ENCODE assay signal across 8 mouse cellular contexts in the genomic region with DNA sequence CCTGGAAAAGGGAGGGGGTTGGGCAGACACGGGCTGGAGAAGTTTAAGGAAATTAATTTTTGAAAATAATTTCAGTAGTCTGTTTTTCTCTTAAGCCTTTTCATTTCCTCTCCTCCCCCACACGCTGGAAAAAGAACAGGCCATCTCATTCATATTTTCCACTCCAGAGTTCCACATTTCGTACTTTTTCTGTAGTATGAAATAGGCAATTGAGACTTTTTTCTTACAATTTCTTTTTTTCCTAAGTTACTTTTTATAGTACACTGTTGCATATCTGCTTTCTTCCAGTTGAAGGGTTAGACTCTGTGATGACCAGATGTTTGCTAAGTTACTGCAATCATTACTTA. TPM values are rescaled to one million over a fixed set of nuclear protein-coding genes. Genes with fewer than 3 reads are reported as not detected.
DNase-seq lines count a peak whose midpoint lies in the region; ATAC-seq and TF ChIP-seq lines count a peak whose summit lies in the region.

No protein-coding gene starts in this region.

- 1% methylated on average over 3 of the region's 3 CpGs for WGBS in heart, adult 2 months
- WGBS in liver, embryonic 12.5 days (ENCODE audit: insufficient replicate concordance), result 5% methylated on average over 3 of the region's 3 CpGs
- WGBS in stomach, postnatal 0 days, result 3% methylated on average over 3 of the region's 3 CpGs

- peak overlapping the region; percentile 82 for H3K4me2 ChIP-seq in liver, embryonic 12.5 days
- peak overlapping the region; percentile 56 for H3K4me2 ChIP-seq in stomach, postnatal 0 days (replicated peaks; ENCODE audit: low read depth)

- peaks cover 2% of the 10 kb centered on the region; the same call in 1 of the 2 replicates for H3K79me2 ChIP-seq in heart, adult 2 months (replicated peaks; ENCODE audit: control insufficient read depth, insufficient read depth, low read length)

- TF ChIP-seq CTCF in heart, adult 2 months (IDR thresholded peaks at IDR 0.05), result no peak
- TF ChIP-seq CTCF in stomach, postnatal 0 days (IDR thresholded peaks at IDR 0.05; ENCODE audit: low read depth), result no peak

- ATAC-seq in liver, embryonic 12.5 days, result no peak
- no peak for ATAC-seq in stomach, postnatal 0 days (ENCODE audit: low FRiP score, low TSS enrichment)

- peak overlapping the region; percentile 97 for H3K27ac ChIP-seq in heart, adult 2 months
- H3K27ac ChIP-seq in liver, embryonic 12.5 days, result peak overlapping the region; percentile 99
- H3K27ac ChIP-seq in stomach, postnatal 0 days (replicated peaks), result peak overlapping the region; percentile 99

- DNase-seq in heart, adult 2 months, result no peak
- DNase-seq in heart, postnatal 14 days, result no peak
- DNase-seq in thymus, postnatal 0 days (ENCODE audit: low spot score), result peak; percentile 3
- DNase-seq in thymus, postnatal 36 days, result no peak
- DNase-seq in stomach, postnatal 0 days (ENCODE audit: low spot score), result no peak
- no peak for DNase-seq in right cerebral cortex, postnatal 25 days
- DNase-seq in cerebellum, postnatal 14 days, result no peak

- peaks cover 2% of the 10 kb centered on the region for H3K4me1 ChIP-seq in heart, adult 2 months (ENCODE audit: control insufficient read depth, insufficient read depth, low read length)
- peaks cover 28% of the 10 kb centered on the region for H3K4me1 ChIP-seq in liver, embryonic 12.5 days
- H3K4me1 ChIP-seq in stomach, postnatal 0 days (replicated peaks; ENCODE audit: control insufficient read depth, insufficient read depth), result 0 out of 2 replicates have a peak, but pooled peaks cover 2% of the 10 kb centered on the region

- intact Hi-C loops in heart, adult 2 months (cut with DNase I), result loop anchor here (5.0 kb wide), 5 partner anchors 46 to 339 kb away; partner anchors contain the start of genes Eepd1 and Herpud2
- intact Hi-C loops in heart, postnatal 14 days (cut with DNase I), result loop anchor here (2.0 to 5.0 kb wide), 4 partner anchors 39 to 229 kb away; partner anchors contain the start of gene Eepd1

- H3K9me3 ChIP-seq in liver, embryonic 12.5 days (replicated peaks), result no peaks in the 10 kb centered on the region
- no peaks in the 10 kb centered on the region for H3K9me3 ChIP-seq in stomach, postnatal 0 days (ENCODE audit: control insufficient read depth, low read length)

- TF ChIP-seq POLR2A in heart, adult 2 months (IDR thresholded peaks at IDR 0.05; ENCODE audit: insufficient read depth, low read depth, low read length), result no peak

- no peak for TF ChIP-seq EP300 in heart, adult 2 months (IDR thresholded peaks at IDR 0.05; ENCODE audit: insufficient read depth, low read depth, low read length)
- TF ChIP-seq EP300 in stomach, postnatal 0 days (optimal IDR thresholded peaks at IDR 0.05), result no peak

- peak overlapping the region; percentile 99 for H3K9ac ChIP-seq in heart, adult 2 months (ENCODE audit: low read depth, low read length)
- H3K9ac ChIP-seq in liver, embryonic 12.5 days, result peak overlapping the region; percentile 96
- peak overlapping the region; percentile 99 for H3K9ac ChIP-seq in stomach, postnatal 0 days (ENCODE audit: low read length)

- H3K27me3 ChIP-seq in heart, adult 2 months (ENCODE audit: control insufficient read depth, insufficient read depth, low read length), result no peaks in the 10 kb centered on the region
- no peaks in the 10 kb centered on the region for H3K27me3 ChIP-seq in liver, embryonic 12.5 days (replicated peaks)
- no peaks in the 10 kb centered on the region for H3K27me3 ChIP-seq in stomach, postnatal 0 days (ENCODE audit: control insufficient read depth, insufficient read depth, low read length)

- H3K36me3 ChIP-seq in heart, adult 2 months (ENCODE audit: control insufficient read depth, insufficient read depth, low read length), result peaks cover 15% of the 10 kb centered on the region
- no peaks in the 10 kb centered on the region for H3K36me3 ChIP-seq in liver, embryonic 12.5 days
- H3K36me3 ChIP-seq in stomach, postnatal 0 days (ENCODE audit: control insufficient read depth, insufficient read depth, low read length), result no peaks in the 10 kb centered on the region

- peak overlapping the region; percentile 79 for H3K4me3 ChIP-seq in heart, adult 2 months
- H3K4me3 ChIP-seq in liver, embryonic 12.5 days, result peak overlapping the region; percentile 91
- peak overlapping the region; percentile 100 for H3K4me3 ChIP-seq in stomach, postnatal 0 days (ENCODE audit: low read depth, low read length)

RNA-seq across cellular contexts. Expression of gene Sept7, which starts 1.2 kb away (rescaled TPM):
- total RNA-seq in heart, adult 2 months (2021), result 100 to 1,000 TPM; 109 to 111 TPM
- 15.9 and 34.6 TPM in 2 replicates for polyA plus RNA-seq in heart, adult 2 months (2012; rRNA removed)
- total RNA-seq in heart, postnatal 14 days (2021), result 100 to 1,000 TPM; 119 to 127 TPM
- polyA plus RNA-seq in thymus, postnatal 0 days (2015; fragmentation: Nextera tagmentation; extraction: Ambion mirVana), result 259 and 261 TPM in 2 replicates
- polyA plus RNA-seq in liver, embryonic 12.5 days (2016; fragmentation: Nextera tagmentation; extraction: Ambion mirVana), result 137 TPM in 2 replicates
- 154 and 175 TPM in 2 replicates for polyA plus RNA-seq in stomach, postnatal 0 days (2015; fragmentation: Nextera tagmentation; extraction: Ambion mirVana)
